Mouse (Mus musculus) cerebellum, adult 2 months (tissue): ENCODE measurements around the gene Irs1. TPM values are rescaled to one million over a fixed set of nuclear protein-coding genes. Genes with fewer than 3 reads are reported as not detected.

ENCODE experiments used
- DNase-seq, 2 experiments: peaks; one replicate each; pipeline ENCODE4 v3.0.0; 2021
- H3K27ac ChIP-seq: fragments of 200-500 bp; 2 replicates; pipeline ENCODE4 v1.5.1; 2012; ENCODE audit warnings: low read length, control low read depth, inconsistent platforms; ENCODE audit not compliant: insufficient read depth
- H3K27me3 ChIP-seq: fragments of 200-500 bp; 2 replicates; pipeline ENCODE4 v1.6.1; 2012; ENCODE audit warnings: inconsistent platforms, mild to moderate bottlenecking, low read length, moderate library complexity; ENCODE audit not compliant: control insufficient read depth, insufficient read depth
- H3K4me1 ChIP-seq: fragments of 200-500 bp; 2 replicates; pipeline ENCODE4 v1.6.1; 2011; ENCODE audit warnings: low read length; ENCODE audit not compliant: control insufficient read depth, insufficient read depth
- H3K4me3 ChIP-seq: fragments of 200-500 bp; replicated peaks from 2 replicates; pipeline ENCODE3; 2011; ENCODE audit warnings: mild to moderate bottlenecking, low read depth, low read length, control low read depth; ENCODE audit not compliant: insufficient read depth
- CTCF ChIP-seq: fragments of 200-500 bp; IDR thresholded peaks from 2 replicates; pipeline ENCODE4 v1.5.1; 2011; ENCODE audit warnings: low read depth, mild to moderate bottlenecking, control low read depth, low read length, moderate library complexity, borderline replicate concordance; ENCODE audit not compliant: insufficient read depth
- POLR2A ChIP-seq: fragments of 200-500 bp; IDR thresholded peaks from 2 replicates; pipeline ENCODE4 v1.6.1; 2011; ENCODE audit warnings: low read length, control low read depth, borderline replicate concordance; ENCODE audit not compliant: insufficient read depth
- WGBS: fragments of 180-500 bp; shearing (Covaris S2); methylation state at CpG from one replicate; pipeline ENCODE4 v1.1.7; 2018; 5-methylcytosine and 5-hydroxymethylcytosine counted together
- polyA plus RNA-seq: library from polyadenylated mRNA; depleted of rRNA; stranded (reverse); fragments of >200 nt; gene quantifications from 2 replicates; pipeline ENCODE4 v1.2.3, GENCODE M21; 2012

Gene Irs1
- polyA plus RNA-seq, 1 experiment: 10.5 TPM

- 25% methylated on average over 22 of the region's 22 CpGs for WGBS
- Histone ChIP-seq H3K4me3 (peak overlapping the region; percentile 63), H3K4me1 (peaks cover 29% of the 10 kb centered on the region), H3K27ac (peak overlapping the region; percentile 12; the same call in 1 of the 2 replicates), H3K27me3 (no peaks in the 10 kb centered on the region)
- peak; percentile 36 to 59 for DNase-seq
- no peak for TF ChIP-seq POLR2A
- TF ChIP-seq CTCF: no peak
Observed at GRCm38 (mm10) chr1:82287052-82287775, 4.0 kb downstream of the Irs1 start.

DNA sequence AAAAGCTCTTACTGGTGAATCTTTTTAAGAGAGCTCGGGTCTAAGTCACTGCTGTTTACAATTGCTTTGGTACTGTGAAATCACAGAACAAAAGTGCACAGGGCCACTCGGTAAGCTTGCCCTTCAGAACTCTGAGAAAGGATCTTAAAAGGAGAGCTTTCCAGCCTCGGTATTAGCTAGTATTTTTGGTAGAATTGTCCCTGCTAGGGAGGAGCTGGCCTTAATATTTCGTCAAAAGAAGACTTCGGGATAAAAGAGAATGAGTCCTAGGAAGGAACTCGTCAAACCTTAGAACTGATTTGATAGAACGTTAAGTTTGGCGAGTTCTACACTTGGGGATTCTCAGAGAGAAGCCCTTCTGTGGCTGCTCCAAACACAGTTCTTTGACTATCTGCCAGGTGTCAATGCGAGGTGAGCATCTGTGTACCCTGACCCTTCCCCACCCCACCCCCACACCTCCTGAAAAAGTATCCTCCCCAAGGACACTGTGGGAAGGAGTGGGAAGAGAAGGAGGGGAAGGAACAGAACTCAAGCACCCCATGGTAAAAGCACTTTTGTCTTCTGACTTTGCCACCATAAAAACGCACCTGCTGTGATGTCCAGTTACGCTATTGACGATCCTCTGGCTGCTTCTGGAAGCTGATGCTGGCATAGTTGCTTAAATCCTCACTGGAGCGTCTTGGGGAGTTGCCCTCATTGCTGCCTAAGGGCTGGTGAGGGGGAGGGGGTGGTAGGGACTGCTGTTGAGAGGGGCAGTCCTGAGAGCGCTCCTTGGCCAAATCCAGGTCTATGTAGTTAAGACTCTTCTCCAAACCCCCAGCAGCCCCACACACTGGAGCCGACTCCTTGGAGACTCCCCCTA is 4.8 kb downstream of the Irs1 start:
- peak overlapping the region; percentile 63 for H3K4me3 ChIP-seq
- DNase-seq: peak in 1 of 2 experiments; percentile 14
- peaks cover 29% of the 10 kb centered on the region for H3K4me1 ChIP-seq
- no peaks in the 10 kb centered on the region for H3K27me3 ChIP-seq
- H3K27ac ChIP-seq: peak overlapping the region; percentile 12; the same call in 1 of the 2 replicates
- TF ChIP-seq CTCF (no peak), POLR2A (no peak)
- 13% methylated on average over 15 of the region's 15 CpGs for WGBS

GRCm38 (mm10) chr1:82285461-82286189 is 5.6 kb downstream of the Irs1 start:
- no peak for DNase-seq
- 29% methylated on average over 5 of the region's 5 CpGs for WGBS
- H3K4me3 ChIP-seq: peak overlapping the region; percentile 44
- H3K4me1 ChIP-seq: peaks cover 29% of the 10 kb centered on the region
- no peaks in the 10 kb centered on the region for H3K27me3 ChIP-seq
- H3K27ac ChIP-seq: no peak overlapping the region
- TF ChIP-seq POLR2A: no peak

DNA sequence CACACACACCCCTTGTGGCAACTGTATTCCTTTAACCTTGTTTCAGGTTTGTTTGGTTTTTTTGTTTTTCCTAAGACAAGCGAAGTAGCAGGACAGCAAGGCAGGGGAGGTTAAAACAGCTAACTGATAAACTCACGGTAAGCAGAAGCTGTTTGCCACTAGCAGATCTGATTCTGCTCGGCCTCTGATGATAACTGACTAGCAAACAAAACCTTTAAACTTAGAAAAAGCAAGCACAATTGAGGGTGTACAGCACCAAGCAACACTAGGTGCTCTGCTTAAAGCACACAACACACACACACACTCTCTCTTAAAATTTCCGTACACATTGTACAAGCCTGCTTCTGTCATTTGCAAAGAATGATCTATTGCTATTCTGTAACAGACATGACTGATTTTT is 6.8 kb downstream of the Irs1 start:
- DNase-seq: no peak
- WGBS: 24% methylated on average over 4 of the region's 4 CpGs
- TF ChIP-seq CTCF (no peak), POLR2A (no peak)
- H3K4me3 ChIP-seq: peak overlapping the region; percentile 87
- H3K4me1 ChIP-seq: peaks cover 29% of the 10 kb centered on the region
- no peaks in the 10 kb centered on the region for H3K27me3 ChIP-seq
- H3K27ac ChIP-seq: peak overlapping the region; percentile 90; the same call in 1 of the 2 replicates

DNA sequence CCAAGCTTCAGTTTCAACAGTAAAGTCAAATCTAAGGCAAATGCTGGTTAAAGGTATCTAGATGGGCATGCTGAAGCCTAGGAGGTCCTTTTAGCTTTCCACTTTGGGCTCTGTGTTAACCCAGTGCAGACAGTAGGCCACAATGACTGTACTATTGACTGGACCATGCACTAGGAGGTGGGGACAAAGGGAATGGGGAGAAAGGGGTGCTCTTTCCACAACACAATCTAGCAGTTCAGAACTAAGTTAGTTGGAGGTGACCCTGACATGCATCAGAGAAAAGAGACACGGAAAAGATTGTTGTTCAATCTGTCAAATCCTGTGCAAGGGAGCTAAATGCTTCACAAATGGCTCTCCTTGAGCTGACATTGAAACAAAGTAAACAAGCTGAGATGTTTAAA is 7.3 kb downstream of the Irs1 start:
- Histone ChIP-seq H3K27ac (peak overlapping the region; percentile 90), H3K4me3 (peak overlapping the region; percentile 87), H3K27me3 (no peaks in the 10 kb centered on the region), H3K4me1 (peaks cover 24% of the 10 kb centered on the region)
- 14% methylated on average over 1 of the region's 1 CpGs for WGBS
- TF ChIP-seq CTCF (no peak), POLR2A (no peak)
- peak; percentile 46 to 48 for DNase-seq

GRCm38 (mm10) chr1:82282992-82283611 is 8.1 kb downstream of the Irs1 start:
- peak overlapping the region; percentile 90 for H3K27ac ChIP-seq
- H3K4me3 ChIP-seq: peak overlapping the region; percentile 97
- peak; percentile 89 to 92 for DNase-seq
- TF ChIP-seq POLR2A (peak; percentile 87), CTCF (no peak)
- H3K27me3 ChIP-seq: no peaks in the 10 kb centered on the region
- 1% methylated on average over 35 of the region's 35 CpGs for WGBS
- H3K4me1 ChIP-seq: peaks cover 17% of the 10 kb centered on the region

- Histone ChIP-seq H3K27me3 (no peaks in the 10 kb centered on the region), H3K4me3 (no peak overlapping the region), H3K27ac (no peak overlapping the region), H3K4me1 (peaks cover 6% of the 10 kb centered on the region; the same call in 1 of the 2 replicates)
- TF ChIP-seq CTCF: no peak
- WGBS: 71% methylated on average over 6 of the region's 6 CpGs
- DNase-seq: no peak
Observed at GRCm38 (mm10) chr1:82281823-82282222, 9.4 kb downstream of the Irs1 start.
